Mouse (Mus musculus) testis, adult 10 weeks (tissue): Measurements from ENCODE around the gene Nup93. TPM values are rescaled to one million over a fixed set of nuclear protein-coding genes. Genes with fewer than 3 reads are reported as not detected.

Experiments used
- polyA plus RNA-seq: library from polyadenylated mRNA; stranded (reverse); fragments of 350-450 nt; fragmentation: Illumina TruSeq; extraction: RNeasy Lipid Tissue Mini Kit (QIAGEN cat#74804); gene quantifications from one replicate; pipeline ENCODE4 v1.2.3, GENCODE M21; 2014; ENCODE audit warnings: low read depth, low replicate concordance

Gene Nup93
- 23.6 TPM for polyA plus RNA-seq

GRCm38 (mm10) chr8:94214252-94215173, at the start of gene Nup93:
Nup93 (plus strand) TSS chr8:94214564.

GRCm38 (mm10) chr8:94172075-94172808, 42.1 kb upstream of the Nup93 start, which contains the start of gene Mt2:
Mt2 (plus strand) TSS chr8:94172664.

GRCm38 (mm10) chr8:94178857-94179712, 35.3 kb upstream of the Nup93 start, which contains the start of gene Mt1:
Mt1 (plus strand) TSS chr8:94179082.

GRCm38 (mm10) chr8:94328932-94329728, 114.8 kb downstream of the Nup93 start, which contains the start of gene Slc12a3:
Slc12a3 (plus strand) TSS chr8:94329201.

Other genes starting within 250 kb of the Nup93 start
- 100 TPM for gene Amfr, start 201.7 kb upstream of the Nup93 start, polyA plus RNA-seq
- gene Nudt21, start 177.5 kb upstream of the Nup93 start, polyA plus RNA-seq: 224 TPM
- gene Ogfod1, start 177.4 kb upstream of the Nup93 start, polyA plus RNA-seq: 16.9 TPM
- 21.2 TPM for gene Bbs2, start 115.6 kb upstream of the Nup93 start, polyA plus RNA-seq
- not detected for gene Mt4, start 77.4 kb upstream of the Nup93 start, polyA plus RNA-seq
- gene Mt3, start 62.0 kb upstream of the Nup93 start, polyA plus RNA-seq: not detected
- gene Mt2, start 41.9 kb upstream of the Nup93 start, polyA plus RNA-seq: 42.6 TPM
- 26.5 TPM for gene Mt1, start 35.5 kb upstream of the Nup93 start, polyA plus RNA-seq
- 0.66 TPM for gene Slc12a3, start 114.6 kb downstream of the Nup93 start, polyA plus RNA-seq
- 100 TPM for gene Herpud1, start 171.9 kb downstream of the Nup93 start, polyA plus RNA-seq
- 6.7 TPM for gene Nlrc5, start 219.8 kb downstream of the Nup93 start, polyA plus RNA-seq